In the genomic region with DNA sequence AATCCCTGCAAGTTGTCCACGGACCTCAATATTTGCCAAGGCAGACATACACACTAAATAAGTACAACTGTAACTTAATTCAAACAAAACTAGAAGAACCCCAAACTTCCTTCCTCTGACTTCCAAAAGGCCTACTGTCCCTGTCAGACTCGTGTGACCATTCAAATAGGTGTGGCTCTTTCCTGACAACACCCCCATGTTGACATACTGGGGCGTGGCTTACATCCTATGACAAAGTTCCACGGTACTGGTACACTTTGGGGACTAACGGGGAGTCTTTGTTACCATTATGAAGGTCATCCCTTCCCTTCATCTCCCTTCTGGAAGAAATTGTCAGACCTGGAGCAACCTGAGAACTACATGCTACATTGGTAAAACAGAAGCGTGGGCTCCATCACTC, we compare ENCODE assay signal across 27 mouse cellular contexts. TPM values are rescaled to one million over a fixed set of nuclear protein-coding genes. Genes with fewer than 3 reads are reported as not detected.
DNase-seq lines count a peak whose midpoint lies in the region; ATAC-seq and TF ChIP-seq lines count a peak whose summit lies in the region.
"Had no signal": no experiment of that assay in that cellular context is flagged by ENCODE, and none has a peak within 500 bp of the region (broad histone marks: within the 10 kb centered on the region; RNA-seq: fewer than 3 reads in every experiment).

No protein-coding gene starts in this region.

- H3K27me3 ChIP-seq in intestine, embryonic 15.5 days (replicated peaks), result no peaks in the 10 kb centered on the region
- H3K27me3 ChIP-seq in intestine, postnatal 0 days (replicated peaks; ENCODE audit: control insufficient read depth, insufficient read depth, low read length), result no peaks in the 10 kb centered on the region
- H3K27me3 ChIP-seq in kidney, embryonic 15.5 days, result no peaks in the 10 kb centered on the region
- H3K27me3 ChIP-seq: embryonic facial prominence, embryonic 12.5 days; embryonic facial prominence, embryonic 15.5 days; hindbrain, embryonic 13.5 days had no signal

- no peak for TF ChIP-seq CTCF in intestine, postnatal 0 days (IDR thresholded peaks at IDR 0.05; ENCODE audit: low read depth)

- no peaks in the 10 kb centered on the region for H3K36me3 ChIP-seq in intestine, embryonic 15.5 days
- H3K36me3 ChIP-seq in intestine, postnatal 0 days (ENCODE audit: control insufficient read depth, insufficient read depth), result no peaks in the 10 kb centered on the region
- no peaks in the 10 kb centered on the region for H3K36me3 ChIP-seq in kidney, embryonic 15.5 days
- H3K36me3 ChIP-seq: embryonic facial prominence, embryonic 12.5 days; embryonic facial prominence, embryonic 15.5 days; hindbrain, embryonic 10.5 days; hindbrain, embryonic 13.5 days had no signal

- 60% methylated on average over 6 of the region's 6 CpGs for WGBS in intestine, embryonic 15.5 days
- 46% methylated on average over 6 of the region's 6 CpGs for WGBS in intestine, postnatal 0 days
- 77% methylated on average over 6 of the region's 6 CpGs for WGBS in kidney, embryonic 15.5 days

- H3K9ac ChIP-seq in intestine, embryonic 15.5 days, result no peak overlapping the region
- H3K9ac ChIP-seq in intestine, postnatal 0 days (ENCODE audit: low read depth, low read length), result no peak overlapping the region
- H3K9ac ChIP-seq in kidney, embryonic 15.5 days, result no peak overlapping the region
- H3K9ac ChIP-seq: embryonic facial prominence, embryonic 12.5 days; embryonic facial prominence, embryonic 15.5 days; forebrain, postnatal 0 days; hindbrain, embryonic 13.5 days had no signal

- H3K4me3 ChIP-seq in intestine, embryonic 15.5 days (replicated peaks), result no peak overlapping the region
- H3K4me3 ChIP-seq in intestine, postnatal 0 days (ENCODE audit: low read depth, low read length), result no peak overlapping the region
- no peak overlapping the region for H3K4me3 ChIP-seq in kidney, embryonic 15.5 days (replicated peaks)
- H3K4me3 ChIP-seq: embryonic facial prominence, embryonic 12.5 days; embryonic facial prominence, embryonic 15.5 days; gastrocnemius, adult 2 months; heart, adult 2 months; hindbrain, embryonic 10.5 days; hindbrain, embryonic 13.5 days had no signal

- peak; percentile 61; the same call in 1 of the 2 replicates for ATAC-seq in intestine, embryonic 15.5 days
- no peak for ATAC-seq in intestine, postnatal 0 days
- ATAC-seq in granulocyte monocyte progenitor cell, adult 5-6 weeks (replicated peaks; ENCODE audit: poor library complexity, severe bottlenecking), result peak; percentile 45
- ATAC-seq in megakaryocyte progenitor cell, adult 5-6 weeks (replicated peaks; ENCODE audit: poor library complexity), result 0 out of 2 replicates have a peak, but pooled peaks have one; percentile 40
- ATAC-seq in kidney, embryonic 15.5 days (replicated peaks; ENCODE audit: low FRiP score), result no peak
- ATAC-seq: CD4-positive, CD25-positive, alpha-beta regulatory T cell, adult 4 months; forebrain, embryonic 14.5 days; forebrain, postnatal 0 days; hindbrain, embryonic 16.5 days had no signal

- H3K4me2 ChIP-seq in intestine, embryonic 15.5 days (replicated peaks), result no peak overlapping the region
- no peak overlapping the region for H3K4me2 ChIP-seq in intestine, postnatal 0 days (replicated peaks; ENCODE audit: low read depth)
- no peak overlapping the region for H3K4me2 ChIP-seq in kidney, embryonic 15.5 days
- H3K4me2 ChIP-seq: embryonic facial prominence, embryonic 12.5 days; embryonic facial prominence, embryonic 15.5 days; heart, embryonic 11.5 days; hindbrain, embryonic 13.5 days had no signal

- no peaks in the 10 kb centered on the region for H3K9me3 ChIP-seq in intestine, embryonic 15.5 days
- H3K9me3 ChIP-seq in intestine, postnatal 0 days (ENCODE audit: control insufficient read depth), result no peaks in the 10 kb centered on the region
- H3K9me3 ChIP-seq in kidney, embryonic 15.5 days (replicated peaks), result no peaks in the 10 kb centered on the region
- H3K9me3 ChIP-seq: embryonic facial prominence, embryonic 12.5 days; embryonic facial prominence, embryonic 15.5 days; hindbrain, embryonic 10.5 days; hindbrain, embryonic 13.5 days had no signal

- no peaks in the 10 kb centered on the region for H3K4me1 ChIP-seq in intestine, embryonic 15.5 days (replicated peaks)
- H3K4me1 ChIP-seq in intestine, postnatal 0 days (replicated peaks; ENCODE audit: control insufficient read depth, insufficient read depth, low read length), result 0 out of 2 replicates have a peak, but pooled peaks cover 3% of the 10 kb centered on the region
- H3K4me1 ChIP-seq in kidney, embryonic 15.5 days, result no peaks in the 10 kb centered on the region
- H3K4me1 ChIP-seq: embryonic facial prominence, embryonic 12.5 days; embryonic facial prominence, embryonic 15.5 days; hindbrain, embryonic 10.5 days; hindbrain, embryonic 13.5 days had no signal

- DNase-seq in lung, postnatal 36 days, result peak; percentile 50
- DNase-seq in lung, postnatal 25 days (ENCODE audit: low spot score), result no peak
- DNase-seq in layer of hippocampus, adult 9-10 months (ENCODE audit: low spot score), result no peak
- DNase-seq: adrenal gland, adult 2 months; adrenal gland, postnatal 14 days; cerebellum, adult 11 months; cerebellum, adult 2 months; cerebellum, adult 9-11 months; cerebellum, postnatal 25 days; forebrain, postnatal 0 days; gastrocnemius, adult 2 months; gastrocnemius, postnatal 14 days; heart, adult 2 months; heart, postnatal 36 days had no signal

- no peak overlapping the region for H3K27ac ChIP-seq in intestine, embryonic 15.5 days
- H3K27ac ChIP-seq in intestine, postnatal 0 days (ENCODE audit: low read depth, low read length), result no peak overlapping the region
- H3K27ac ChIP-seq in kidney, embryonic 15.5 days, result no peak overlapping the region
- H3K27ac ChIP-seq: embryonic facial prominence, embryonic 12.5 days; embryonic facial prominence, embryonic 15.5 days; gastrocnemius, adult 2 months; heart, adult 2 months; hindbrain, embryonic 10.5 days; hindbrain, embryonic 13.5 days had no signal

RNA-seq across cellular contexts. Expression of a gene that starts 29.9 kb away (rescaled TPM):
- 43.4 and 43.7 TPM in 2 replicates for polyA plus RNA-seq in intestine, embryonic 15.5 days (2015; fragmentation: Nextera tagmentation; extraction: Ambion mirVana)
- 8.9 and 9.7 TPM in 2 replicates for polyA plus RNA-seq in intestine, postnatal 0 days (2015; fragmentation: Nextera tagmentation; extraction: Ambion mirVana)
- 54.1 and 69.9 TPM in 2 replicates for total RNA-seq in granulocyte monocyte progenitor cell, adult 5-6 weeks (2014; fragmentation: Nextera tagmentation)
- 47.4 and 53.9 TPM in 2 replicates for total RNA-seq in granulocyte monocyte progenitor cell, adult 5-6 weeks (2017)
- total RNA-seq in megakaryocyte progenitor cell, adult 5-6 weeks (2015), result 79.3 and 81.3 TPM in 2 replicates
- total RNA-seq in megakaryocyte progenitor cell, adult 5-6 weeks (2017), result 50.9 and 61.7 TPM in 2 replicates
- polyA plus RNA-seq in kidney, embryonic 15.5 days (2015; fragmentation: Nextera tagmentation; extraction: Ambion mirVana), result 49.3 and 55.1 TPM in 2 replicates

Comparison
In these comparisons a context has a peak if more than half of its experiments do, and no peak if none do; other contexts are left out.
1. ATAC-seq: peak in intestine, embryonic 15.5 days (single experiment), granulocyte monocyte progenitor cell, adult 5-6 weeks (single experiment) and megakaryocyte progenitor cell, adult 5-6 weeks (single experiment); none in intestine, postnatal 0 days (single experiment) and kidney, embryonic 15.5 days (single experiment).